Mouse (Mus musculus) small intestine, adult 2 months (tissue): ENCODE results near the gene Stac. TPM values are rescaled to one million over a fixed set of nuclear protein-coding genes. Genes with fewer than 3 reads are reported as not detected.

Experiments used
- H3K27ac ChIP-seq: fragments of 200-500 bp; 2 replicates; pipeline ENCODE4 v1.5.1; 2012; ENCODE audit warnings: low read depth, low read length, control low read depth, inconsistent platforms; ENCODE audit not compliant: insufficient read depth
- H3K27me3 ChIP-seq: fragments of 200-500 bp; 2 replicates; pipeline ENCODE4 v1.6.1; 2012; ENCODE audit warnings: mild to moderate bottlenecking, moderate library complexity, low read length, inconsistent platforms; ENCODE audit not compliant: control insufficient read depth, insufficient read depth
- H3K36me3 ChIP-seq: fragments of 200-500 bp; 2 replicates; pipeline ENCODE4 v1.6.1; 2012; ENCODE audit warnings: mild to moderate bottlenecking, low read length, control low read depth, inconsistent platforms; ENCODE audit not compliant: control insufficient read depth, insufficient read depth
- H3K4me1 ChIP-seq: fragments of 200-500 bp; 2 replicates; pipeline ENCODE4 v1.6.1; 2012; ENCODE audit warnings: low read length, inconsistent platforms, mixed read lengths; ENCODE audit not compliant: control insufficient read depth, insufficient read depth, insufficient read length
- H3K4me3 ChIP-seq: fragments of 200-500 bp; 2 replicates; pipeline ENCODE4 v1.5.1; 2012; ENCODE audit warnings: low read depth, mild to moderate bottlenecking, control low read depth, inconsistent platforms, low read length, moderate library complexity
- CTCF ChIP-seq: fragments of 200-500 bp; IDR thresholded peaks from 2 replicates; pipeline ENCODE4 v1.5.1; 2012; ENCODE audit warnings: low read depth, mild to moderate bottlenecking, control low read depth, inconsistent platforms, low read length, moderate library complexity, mixed read lengths; ENCODE audit not compliant: insufficient replicate concordance, insufficient read length; ENCODE audit errors: extremely low read depth
- POLR2A ChIP-seq: fragments of 200-500 bp; IDR thresholded peaks from 2 replicates; pipeline ENCODE4 v1.6.1; 2012; ENCODE audit warnings: low read depth, mild to moderate bottlenecking, control low read depth, inconsistent platforms, low read length, moderate library complexity
- WGBS: fragments of 180-500 bp; shearing (Covaris S2); methylation state at CpG from one replicate; pipeline ENCODE4 v1.1.7; 2018; 5-methylcytosine and 5-hydroxymethylcytosine counted together
- polyA plus RNA-seq: library from polyadenylated mRNA; depleted of rRNA; stranded (reverse); fragments of >200 nt; gene quantifications from 2 replicates; pipeline ENCODE4 v1.2.3, GENCODE M21; 2012

Gene Stac
- polyA plus RNA-seq, 1 experiment, result 0.82 TPM

- no peak overlapping the region for H3K27ac ChIP-seq
- TF ChIP-seq POLR2A, result no peak
- no peak for TF ChIP-seq CTCF
- H3K36me3 ChIP-seq, result no peaks in the 10 kb centered on the region
- H3K27me3 ChIP-seq, result no peaks in the 10 kb centered on the region
- H3K4me1 ChIP-seq, result no peaks in the 10 kb centered on the region
- WGBS, result 88% methylated on average over 6 of the region's 6 CpGs
- H3K4me3 ChIP-seq, result no peak overlapping the region
Measured at GRCm38 (mm10) chr9:111669816-111670215, 20.3 kb downstream of the Stac start.

- Histone ChIP-seq H3K36me3 (no peaks in the 10 kb centered on the region), H3K4me1 (no peaks in the 10 kb centered on the region), H3K4me3 (no peak overlapping the region), H3K27ac (no peak overlapping the region), H3K27me3 (no peaks in the 10 kb centered on the region)
- TF ChIP-seq POLR2A (no peak), CTCF (no peak)
- 90% methylated on average over 4 of the region's 4 CpGs for WGBS
Measured at GRCm38 (mm10) chr9:111655066-111655465, 35.1 kb downstream of the Stac start.

DNA sequence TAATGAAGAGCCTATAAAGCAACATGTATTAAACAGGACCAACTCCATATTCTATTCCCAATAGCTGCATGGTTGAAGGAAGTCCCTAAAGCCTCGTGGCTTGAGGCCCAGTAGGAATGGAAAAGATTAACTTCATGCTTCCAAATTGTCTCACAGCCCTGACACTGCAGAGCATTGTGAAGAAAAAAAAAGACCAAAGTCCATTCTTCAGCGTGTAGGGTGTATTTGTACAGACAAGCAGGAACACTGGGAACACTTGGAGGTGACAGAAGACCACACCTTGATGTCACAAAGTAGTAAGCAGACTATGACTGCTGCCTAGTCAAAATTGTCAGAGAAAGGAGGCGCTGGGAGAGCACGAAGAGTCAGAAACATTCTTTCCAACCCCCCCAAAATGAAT lies 45.9 kb downstream of the Stac start:
- 42% methylated on average over 4 of the region's 4 CpGs for WGBS
- Histone ChIP-seq H3K27ac (no peak overlapping the region), H3K4me3 (no peak overlapping the region), H3K4me1 (no peaks in the 10 kb centered on the region), H3K36me3 (no peaks in the 10 kb centered on the region), H3K27me3 (no peaks in the 10 kb centered on the region)
- TF ChIP-seq POLR2A (no peak), CTCF (no peak)

GRCm38 (mm10) chr9:111643369-111643768 lies 46.8 kb downstream of the Stac start:
- 68% methylated on average over 5 of the region's 5 CpGs for WGBS
- Histone ChIP-seq H3K36me3 (no peaks in the 10 kb centered on the region), H3K27ac (no peak overlapping the region), H3K4me3 (no peak overlapping the region), H3K27me3 (no peaks in the 10 kb centered on the region), H3K4me1 (no peaks in the 10 kb centered on the region)
- TF ChIP-seq POLR2A, result no peak
- TF ChIP-seq CTCF, result no peak

DNA sequence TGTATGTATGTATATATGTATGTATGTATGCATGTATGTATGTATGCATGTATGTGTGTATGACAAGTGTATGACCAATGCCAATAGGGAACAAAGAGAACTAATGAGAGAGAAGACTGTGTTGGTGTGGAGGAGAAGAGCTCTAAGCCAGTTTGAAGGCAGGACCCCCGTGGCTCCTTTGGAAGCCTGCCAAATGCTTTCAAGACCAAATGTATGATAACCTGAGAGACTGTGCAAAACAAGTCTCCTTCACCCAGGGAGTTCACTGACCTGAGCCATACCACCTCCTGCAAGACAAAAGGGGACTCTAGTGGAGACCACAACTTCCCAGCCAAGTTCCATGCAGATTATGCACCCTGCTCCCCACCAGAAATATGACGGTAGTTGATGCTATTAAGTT lies 52.5 kb downstream of the Stac start:
- no peak overlapping the region for H3K4me3 ChIP-seq
- 60% methylated on average over 2 of the region's 2 CpGs for WGBS
- no peak overlapping the region for H3K27ac ChIP-seq

GRCm38 (mm10) chr9:111632833-111633232 lies 57.3 kb downstream of the Stac start:
- WGBS, result 81% methylated on average over 4 of the region's 4 CpGs
- H3K4me1 ChIP-seq, result no peaks in the 10 kb centered on the region
- H3K27ac ChIP-seq, result no peak overlapping the region
- H3K36me3 ChIP-seq, result no peaks in the 10 kb centered on the region
- no peak overlapping the region for H3K4me3 ChIP-seq
- TF ChIP-seq POLR2A, result no peak
- no peak for TF ChIP-seq CTCF
- H3K27me3 ChIP-seq, result no peaks in the 10 kb centered on the region

More for the DNA sequence above, 52.5 kb downstream of the Stac start:
- H3K4me1 ChIP-seq, result no peaks in the 10 kb centered on the region
- TF ChIP-seq POLR2A (no peak), CTCF (no peak)
- H3K27me3 ChIP-seq, result no peaks in the 10 kb centered on the region
- no peaks in the 10 kb centered on the region for H3K36me3 ChIP-seq

- Histone ChIP-seq H3K4me1 (no peaks in the 10 kb centered on the region), H3K27ac (no peak overlapping the region), H3K27me3 (no peaks in the 10 kb centered on the region), H3K36me3 (no peaks in the 10 kb centered on the region), H3K4me3 (no peak overlapping the region)
- 75% methylated on average over 2 of the region's 2 CpGs for WGBS
- TF ChIP-seq CTCF (no peak), POLR2A (no peak)
Measured at GRCm38 (mm10) chr9:111621191-111621590, 69.0 kb downstream of the Stac start.

DNA sequence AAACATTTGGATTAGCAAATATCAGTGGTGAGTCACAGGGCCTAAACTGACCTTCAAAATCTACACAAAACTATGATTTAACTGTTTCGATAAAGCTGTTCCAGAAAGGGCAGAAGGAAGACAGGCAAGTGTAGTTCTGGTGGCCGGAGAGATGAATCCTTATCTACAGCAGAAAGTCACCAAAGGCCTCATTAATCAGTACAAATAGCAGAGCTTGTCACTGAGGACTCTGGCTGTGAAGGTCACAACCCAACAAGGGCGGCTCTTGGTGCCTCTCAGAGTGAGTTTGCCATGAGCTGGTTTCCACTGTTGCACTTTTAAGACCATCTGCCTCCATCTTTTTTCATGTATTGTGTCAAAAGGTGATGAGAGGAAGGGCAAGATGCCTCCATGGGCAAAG lies 78.8 kb downstream of the Stac start:
- WGBS, result 73% methylated on average over 3 of the region's 3 CpGs
- H3K4me1 ChIP-seq, result peaks cover 5% of the 10 kb centered on the region; the same call in 1 of the 2 replicates
- H3K36me3 ChIP-seq, result no peaks in the 10 kb centered on the region
- TF ChIP-seq POLR2A (no peak), CTCF (no peak)
- H3K4me3 ChIP-seq, result no peak overlapping the region
- no peak overlapping the region for H3K27ac ChIP-seq
- no peaks in the 10 kb centered on the region for H3K27me3 ChIP-seq
